ENCODE assay signal across 10 mouse cellular contexts in the genomic region with DNA sequence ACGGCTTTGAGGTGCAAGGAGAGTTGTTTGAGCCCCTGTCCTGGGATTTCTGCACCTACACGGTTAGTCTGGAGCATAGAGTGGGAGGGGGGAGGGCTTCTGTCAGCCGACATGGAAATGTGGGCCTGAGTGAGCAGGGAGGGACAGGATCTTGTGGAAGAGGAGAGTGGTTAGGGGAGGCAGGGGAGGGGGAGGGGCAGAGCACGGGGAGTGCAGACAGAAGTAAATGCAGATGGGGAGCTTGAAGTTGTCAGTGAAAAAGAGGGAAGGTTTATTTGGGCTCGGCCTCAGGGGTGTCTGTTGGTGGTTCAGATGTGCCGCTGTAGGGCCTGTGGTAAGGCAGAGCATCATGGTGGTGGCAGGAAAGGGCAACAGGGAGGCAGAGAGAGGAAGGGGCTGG. TPM values are rescaled to one million over a fixed set of nuclear protein-coding genes. Genes with fewer than 3 reads are reported as not detected.
DNase-seq lines count a peak whose midpoint lies in the region; ATAC-seq lines count a peak whose summit lies in the region.
"Had no signal": no experiment of that assay in that cellular context is flagged by ENCODE, and none has a peak within 500 bp of the region (broad histone marks: within the 10 kb centered on the region; RNA-seq: fewer than 3 reads in every experiment).

No protein-coding gene starts in this region.

- no peak overlapping the region for H3K4me3 ChIP-seq in hindbrain, embryonic 10.5 days
- no peak overlapping the region for H3K4me3 ChIP-seq in hindbrain, embryonic 13.5 days
- H3K4me3 ChIP-seq in midbrain, embryonic 11.5 days (ENCODE audit: low read depth, low read length) = no peak overlapping the region
- no peak overlapping the region for H3K4me3 ChIP-seq in midbrain, embryonic 15.5 days
- H3K4me3 ChIP-seq in embryonic facial prominence, embryonic 11.5 days (ENCODE audit: low read depth, low read length) = no peak overlapping the region
- no peak overlapping the region for H3K4me3 ChIP-seq in stomach, embryonic 15.5 days (replicated peaks)
- H3K4me3 ChIP-seq: lung, embryonic 15.5 days had no signal

- H3K27ac ChIP-seq in hindbrain, embryonic 10.5 days = peak overlapping the region; percentile 46; the same call in 1 of the 2 replicates
- no peak overlapping the region for H3K27ac ChIP-seq in hindbrain, embryonic 13.5 days
- no peak overlapping the region for H3K27ac ChIP-seq in midbrain, embryonic 11.5 days (ENCODE audit: low read depth, low read length)
- no peak overlapping the region for H3K27ac ChIP-seq in midbrain, embryonic 15.5 days
- H3K27ac ChIP-seq in embryonic facial prominence, embryonic 11.5 days (replicated peaks; ENCODE audit: low read depth, low read length) = no peak overlapping the region
- H3K27ac ChIP-seq in stomach, embryonic 15.5 days = peak overlapping the region; percentile 11; the same call in 1 of the 2 replicates
- H3K27ac ChIP-seq: lung, embryonic 15.5 days had no signal

- WGBS in hindbrain, embryonic 10.5 days = 23% methylated on average over 6 of the region's 6 CpGs
- 26% methylated on average over 6 of the region's 6 CpGs for WGBS in hindbrain, embryonic 13.5 days
- WGBS in midbrain, embryonic 11.5 days = 27% methylated on average over 6 of the region's 6 CpGs
- 23% methylated on average over 6 of the region's 6 CpGs for WGBS in midbrain, embryonic 15.5 days
- WGBS in embryonic facial prominence, embryonic 11.5 days = 12% methylated on average over 6 of the region's 6 CpGs
- 26% methylated on average over 6 of the region's 6 CpGs for WGBS in stomach, embryonic 15.5 days

- no peak overlapping the region for H3K4me2 ChIP-seq in hindbrain, embryonic 13.5 days
- H3K4me2 ChIP-seq in midbrain, embryonic 11.5 days = no peak overlapping the region
- no peak overlapping the region for H3K4me2 ChIP-seq in midbrain, embryonic 15.5 days
- H3K4me2 ChIP-seq in embryonic facial prominence, embryonic 11.5 days (ENCODE audit: low read depth, low read length) = no peak overlapping the region
- H3K4me2 ChIP-seq in stomach, embryonic 15.5 days = no peak overlapping the region
- H3K4me2 ChIP-seq: lung, embryonic 15.5 days had no signal

- no peaks in the 10 kb centered on the region for H3K27me3 ChIP-seq in hindbrain, embryonic 10.5 days (ENCODE audit: insufficient read depth, poor library complexity, severe bottlenecking)
- no peaks in the 10 kb centered on the region for H3K27me3 ChIP-seq in hindbrain, embryonic 13.5 days
- H3K27me3 ChIP-seq in midbrain, embryonic 11.5 days (ENCODE audit: control insufficient read depth, insufficient read depth, low read length) = no peaks in the 10 kb centered on the region
- H3K27me3 ChIP-seq in midbrain, embryonic 15.5 days (replicated peaks) = no peaks in the 10 kb centered on the region
- no peaks in the 10 kb centered on the region for H3K27me3 ChIP-seq in embryonic facial prominence, embryonic 11.5 days (ENCODE audit: control insufficient read depth, insufficient read depth, low read length)
- no peaks in the 10 kb centered on the region for H3K27me3 ChIP-seq in stomach, embryonic 15.5 days (replicated peaks)
- H3K27me3 ChIP-seq: lung, embryonic 15.5 days had no signal

- no peak for DNase-seq in hindbrain, embryonic 10.5 days (ENCODE audit: low spot score)
- no peak for DNase-seq in midbrain, embryonic 11.5 days (ENCODE audit: low spot score, missing footprints)
- peak; percentile 52 for DNase-seq in embryonic facial prominence, embryonic 11.5 days (ENCODE audit: low spot score)
- no peak for DNase-seq in ovary, adult 18-20 months (ENCODE audit: low spot score)
- DNase-seq: cerebellum, postnatal 25 days had no signal

- peaks cover 61% of the 10 kb centered on the region for H3K36me3 ChIP-seq in hindbrain, embryonic 10.5 days
- peaks cover 61% of the 10 kb centered on the region for H3K36me3 ChIP-seq in hindbrain, embryonic 13.5 days
- peaks cover 1% of the 10 kb centered on the region; the same call in 1 of the 2 replicates for H3K36me3 ChIP-seq in midbrain, embryonic 11.5 days (ENCODE audit: control insufficient read depth, insufficient read depth, low read length)
- H3K36me3 ChIP-seq in midbrain, embryonic 15.5 days (replicated peaks) = peaks cover 15% of the 10 kb centered on the region
- no peaks in the 10 kb centered on the region; the same call in 1 of the 2 replicates for H3K36me3 ChIP-seq in embryonic facial prominence, embryonic 11.5 days (replicated peaks; ENCODE audit: control insufficient read depth, insufficient read depth, low read depth, low read length)
- H3K36me3 ChIP-seq in stomach, embryonic 15.5 days = 0 out of 2 replicates have a peak, but pooled peaks cover 9% of the 10 kb centered on the region

- ATAC-seq in hindbrain, embryonic 13.5 days (ENCODE audit: low FRiP score) = no peak
- peak; percentile 37; the same call in 1 of the 2 replicates for ATAC-seq in midbrain, embryonic 11.5 days (ENCODE audit: low FRiP score)
- no peak; the same call in 1 of the 2 replicates for ATAC-seq in midbrain, embryonic 15.5 days (replicated peaks)
- ATAC-seq in embryonic facial prominence, embryonic 11.5 days (replicated peaks; ENCODE audit: insufficient number of reproducible peaks, low FRiP score, low TSS enrichment, low read depth) = peak; percentile 36; the same call in 1 of the 2 replicates
- no peak for ATAC-seq in stomach, embryonic 15.5 days (ENCODE audit: insufficient read depth, low FRiP score, low read depth)
- ATAC-seq: forebrain, embryonic 14.5 days had no signal

- H3K9me3 ChIP-seq in hindbrain, embryonic 10.5 days = no peaks in the 10 kb centered on the region
- H3K9me3 ChIP-seq in hindbrain, embryonic 13.5 days = no peaks in the 10 kb centered on the region
- no peaks in the 10 kb centered on the region for H3K9me3 ChIP-seq in midbrain, embryonic 11.5 days (ENCODE audit: control insufficient read depth, low read length)
- H3K9me3 ChIP-seq in midbrain, embryonic 15.5 days = no peaks in the 10 kb centered on the region
- no peaks in the 10 kb centered on the region for H3K9me3 ChIP-seq in embryonic facial prominence, embryonic 11.5 days (replicated peaks; ENCODE audit: control insufficient read depth, low read length)
- H3K9me3 ChIP-seq in stomach, embryonic 15.5 days = no peaks in the 10 kb centered on the region
- H3K9me3 ChIP-seq: lung, embryonic 15.5 days had no signal

- H3K4me1 ChIP-seq in hindbrain, embryonic 10.5 days (replicated peaks) = peaks cover 23% of the 10 kb centered on the region
- H3K4me1 ChIP-seq in hindbrain, embryonic 13.5 days (replicated peaks) = peaks cover 9% of the 10 kb centered on the region
- peaks cover 3% of the 10 kb centered on the region; the same call in 1 of the 2 replicates for H3K4me1 ChIP-seq in midbrain, embryonic 11.5 days (ENCODE audit: control insufficient read depth, insufficient read depth, low read length)
- no peaks in the 10 kb centered on the region for H3K4me1 ChIP-seq in midbrain, embryonic 15.5 days
- H3K4me1 ChIP-seq in embryonic facial prominence, embryonic 11.5 days (ENCODE audit: control insufficient read depth, insufficient read depth, low read length) = peaks cover 4% of the 10 kb centered on the region; the same call in 1 of the 2 replicates
- H3K4me1 ChIP-seq in stomach, embryonic 15.5 days = 0 out of 2 replicates have a peak, but pooled peaks cover 7% of the 10 kb centered on the region

- H3K9ac ChIP-seq in hindbrain, embryonic 13.5 days = no peak overlapping the region
- H3K9ac ChIP-seq in midbrain, embryonic 11.5 days (ENCODE audit: low read length) = no peak overlapping the region
- H3K9ac ChIP-seq in midbrain, embryonic 15.5 days = no peak overlapping the region
- no peak overlapping the region for H3K9ac ChIP-seq in embryonic facial prominence, embryonic 11.5 days (replicated peaks; ENCODE audit: low read length)
- H3K9ac ChIP-seq in stomach, embryonic 15.5 days = no peak overlapping the region
- H3K9ac ChIP-seq: lung, embryonic 15.5 days had no signal

RNA-seq across cellular contexts. Expression of a gene that starts 22.6 kb away (rescaled TPM):
- 18.3 and 18.9 TPM in 2 replicates for polyA plus RNA-seq in hindbrain, embryonic 10.5 days (2016; fragmentation: Nextera tagmentation; extraction: Ambion mirVana)
- polyA plus RNA-seq in hindbrain, embryonic 13.5 days (2015; fragmentation: Nextera tagmentation; extraction: Ambion mirVana) = 36.1 and 38.3 TPM in 2 replicates
- 22.7 and 24.0 TPM in 2 replicates for polyA plus RNA-seq in midbrain, embryonic 11.5 days (2014; fragmentation: Nextera tagmentation; extraction: Ambion mirVana)
- polyA plus RNA-seq in midbrain, embryonic 15.5 days (2015; fragmentation: Nextera tagmentation; extraction: Ambion mirVana) = 38.3 and 38.5 TPM in 2 replicates
- polyA plus RNA-seq in embryonic facial prominence, embryonic 11.5 days (2014; fragmentation: Nextera tagmentation; extraction: Ambion mirVana) = 25.1 and 25.4 TPM in 2 replicates
- 21.4 and 21.7 TPM in 2 replicates for polyA plus RNA-seq in stomach, embryonic 15.5 days (2015; fragmentation: Nextera tagmentation; extraction: Ambion mirVana)

RNA-seq across cellular contexts. Expression of a gene that starts 44.9 kb away (rescaled TPM):
- 1.4 and 2.3 TPM in 2 replicates for polyA plus RNA-seq in hindbrain, embryonic 10.5 days (2016; fragmentation: Nextera tagmentation; extraction: Ambion mirVana)
- polyA plus RNA-seq in hindbrain, embryonic 13.5 days (2015; fragmentation: Nextera tagmentation; extraction: Ambion mirVana) = 2.0 and 2.6 TPM in 2 replicates
- polyA plus RNA-seq in midbrain, embryonic 11.5 days (2014; fragmentation: Nextera tagmentation; extraction: Ambion mirVana) = 2.7 and 2.9 TPM in 2 replicates
- 2.1 and 2.2 TPM in 2 replicates for polyA plus RNA-seq in midbrain, embryonic 15.5 days (2015; fragmentation: Nextera tagmentation; extraction: Ambion mirVana)
- 5.1 and 6.2 TPM in 2 replicates for polyA plus RNA-seq in embryonic facial prominence, embryonic 11.5 days (2014; fragmentation: Nextera tagmentation; extraction: Ambion mirVana)
- polyA plus RNA-seq in stomach, embryonic 15.5 days (2015; fragmentation: Nextera tagmentation; extraction: Ambion mirVana) = 5.1 and 5.9 TPM in 2 replicates

Comparison
In these comparisons a context has a peak if more than half of its experiments do, and no peak if none do; other contexts are left out.
1. H3K27ac ChIP-seq: peak in hindbrain, embryonic 10.5 days (single experiment) and stomach, embryonic 15.5 days (single experiment); none in hindbrain, embryonic 13.5 days (single experiment), midbrain, embryonic 11.5 days (single experiment), midbrain, embryonic 15.5 days (single experiment) and embryonic facial prominence, embryonic 11.5 days (single experiment).
2. ATAC-seq: peak in midbrain, embryonic 11.5 days (single experiment) and embryonic facial prominence, embryonic 11.5 days (single experiment); none in hindbrain, embryonic 13.5 days (single experiment), midbrain, embryonic 15.5 days (single experiment) and stomach, embryonic 15.5 days (single experiment).